Mouse (Mus musculus): ENCODE data around the gene Hist1h1t. TPM values are rescaled to one million over a fixed set of nuclear protein-coding genes. Genes with fewer than 3 reads are reported as not detected.
"Not testable (repeated sequence)": the region's sequence is repeated elsewhere in the genome, so short reads cannot be mapped to it uniquely, and the experiment has no call there.

Hist1h1t gene
- total RNA-seq, 2 experiments from 2014 or later: 0.59 to 0.63 TPM

GRCm38 (mm10) chr13:23699767-23700166 lies 4.2 kb downstream of the Hist1h1t start:
- no peak for DNase-seq

DNA sequence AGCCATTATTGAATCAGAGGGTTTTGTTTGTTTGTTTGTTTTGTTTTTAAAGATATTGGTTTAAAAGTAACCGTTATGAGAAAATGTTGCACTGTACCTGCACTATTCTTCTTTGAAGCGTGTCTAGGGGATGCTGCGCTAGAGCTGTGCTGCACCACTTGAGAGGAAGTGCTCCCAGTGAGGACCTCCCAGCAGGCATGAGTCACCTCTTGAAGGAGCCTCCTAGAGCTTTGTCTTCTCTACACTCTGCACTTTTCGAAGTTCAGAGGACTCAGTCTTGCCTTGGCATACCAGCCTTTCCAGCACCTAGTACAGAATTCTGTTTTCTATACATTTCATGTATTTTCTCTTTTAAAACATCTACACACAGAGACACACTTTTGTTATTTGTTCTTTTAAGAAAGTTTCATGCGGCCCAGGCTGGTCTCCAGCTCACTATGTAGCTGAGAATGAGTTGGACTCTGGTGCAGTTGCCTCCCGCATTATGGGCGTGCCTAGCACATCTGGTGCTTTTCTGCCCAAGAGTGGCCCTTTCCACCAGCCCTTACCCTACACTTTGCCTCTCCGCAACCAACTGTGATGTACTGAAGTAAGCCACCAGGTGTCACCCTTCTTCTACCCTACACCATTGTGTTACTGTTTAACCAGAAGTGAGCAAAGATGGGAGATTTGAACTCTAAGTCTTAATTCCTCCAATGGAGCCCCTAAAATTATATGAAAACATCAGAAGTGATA lies 5.3 kb downstream of the Hist1h1t start:
- peak; percentile 49 for DNase-seq

- DNase-seq: no peak
Measured at GRCm38 (mm10) chr13:23702220-23702619, 6.6 kb downstream of the Hist1h1t start.

DNA sequence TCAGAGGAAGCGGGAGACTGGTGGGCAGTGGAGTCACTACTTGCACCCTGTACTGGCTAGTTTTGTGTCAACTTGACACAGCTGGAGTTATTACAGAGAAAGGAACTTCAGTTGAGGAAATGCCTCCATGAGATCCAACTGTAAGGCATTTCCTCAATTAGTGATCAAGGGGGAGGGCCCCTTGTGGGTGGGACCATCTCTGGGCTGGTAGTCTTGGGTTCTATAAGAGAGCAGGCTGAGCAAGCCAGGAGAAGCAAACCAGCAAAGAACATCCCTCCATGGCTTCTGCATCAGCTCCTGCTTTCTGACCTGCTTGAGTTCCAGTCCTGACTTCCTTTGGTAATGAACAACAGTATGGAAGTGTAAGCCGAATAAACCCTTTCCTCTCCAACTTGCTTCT lies 7.2 kb downstream of the Hist1h1t start:
- DNase-seq: not testable (repeated sequence)

DNA sequence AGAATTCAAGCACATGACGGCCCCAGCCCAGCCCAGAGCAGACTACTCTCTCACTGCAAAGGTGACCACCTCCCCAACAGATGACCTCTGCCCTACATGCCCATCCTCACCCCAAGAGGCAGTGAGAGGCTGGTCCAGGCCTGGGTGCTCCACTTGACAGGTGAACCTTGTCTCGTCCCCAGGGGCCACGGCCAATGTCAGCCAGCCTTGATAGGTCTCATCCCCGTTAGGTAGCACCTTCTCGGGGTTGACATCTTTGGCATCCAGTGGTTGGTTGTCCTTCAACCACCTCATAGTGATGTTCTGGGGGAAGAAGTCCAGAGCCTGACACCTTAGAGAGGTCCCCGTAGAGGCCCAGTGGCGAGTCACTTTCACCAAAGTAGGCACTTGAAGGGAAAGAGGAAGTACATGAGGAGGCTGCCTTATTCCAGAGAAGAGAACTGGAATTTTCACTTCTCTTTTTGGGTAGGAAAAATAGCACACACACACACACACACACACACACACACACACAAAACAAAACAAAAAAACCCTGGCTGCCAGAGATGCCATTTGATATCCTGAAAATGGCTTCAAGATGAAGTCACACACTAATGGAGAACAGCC lies 10.2 kb downstream of the Hist1h1t start:
- no peak for DNase-seq

DNA sequence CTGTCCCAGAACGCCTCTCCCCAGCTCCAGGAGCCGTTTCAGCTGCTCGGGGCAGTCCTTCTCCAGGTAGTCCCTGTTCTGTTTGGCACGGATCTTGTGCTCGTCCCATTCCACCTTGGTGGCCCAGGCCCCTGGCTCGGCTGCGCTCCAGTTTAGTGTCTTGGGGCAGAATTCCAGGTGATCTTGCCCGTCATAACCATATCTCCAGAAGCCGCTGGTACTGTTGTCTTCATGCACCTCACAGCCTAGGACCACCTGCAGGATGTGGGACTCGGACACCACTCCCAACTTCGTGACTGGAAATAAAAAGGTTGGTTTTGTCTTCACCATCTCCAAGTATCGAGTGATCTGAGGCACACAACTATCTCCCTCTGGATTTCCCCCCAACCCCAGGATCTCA lies 11.2 kb downstream of the Hist1h1t start:
- DNase-seq: no peak

DNA sequence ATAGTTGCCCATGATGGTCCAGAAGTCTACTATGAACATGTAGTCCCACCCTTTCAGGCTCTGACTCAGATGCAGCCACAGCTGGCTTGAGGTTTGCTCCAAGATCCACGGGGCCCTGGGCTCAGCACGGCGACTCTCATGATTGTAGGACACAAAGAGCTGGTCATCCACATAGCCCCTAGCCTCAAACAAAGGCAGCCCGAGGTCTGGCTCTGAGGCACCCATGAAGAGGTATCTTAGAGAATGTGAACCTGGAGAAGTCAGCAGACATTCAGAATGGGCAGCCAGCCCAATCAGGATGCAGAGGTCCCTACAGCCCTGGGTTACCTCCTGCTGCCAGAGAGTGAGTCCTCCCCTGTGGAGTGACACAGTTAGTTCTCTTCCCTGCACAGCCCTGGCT lies 12.4 kb downstream of the Hist1h1t start:
- no peak for DNase-seq

DNA sequence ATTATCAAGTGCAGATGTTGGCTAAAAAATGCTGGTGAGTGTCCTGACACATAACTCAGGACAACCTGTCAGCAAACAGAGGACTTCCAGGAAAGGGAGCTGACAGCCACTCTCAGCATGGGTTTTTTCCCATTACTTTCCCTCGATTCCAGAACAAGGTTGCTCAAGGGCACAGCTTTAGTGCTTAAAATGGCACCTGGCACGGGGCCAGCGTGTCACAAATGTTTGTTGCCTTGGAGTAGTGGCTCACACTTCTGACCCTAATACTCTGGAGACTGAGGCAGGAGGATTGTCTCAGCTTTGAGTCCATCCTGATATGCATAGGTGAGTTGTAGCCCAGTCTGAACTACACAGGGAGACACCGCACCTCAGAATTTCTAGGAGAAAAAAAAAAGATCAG lies 13.0 kb downstream of the Hist1h1t start:
- no peak for DNase-seq

DNA sequence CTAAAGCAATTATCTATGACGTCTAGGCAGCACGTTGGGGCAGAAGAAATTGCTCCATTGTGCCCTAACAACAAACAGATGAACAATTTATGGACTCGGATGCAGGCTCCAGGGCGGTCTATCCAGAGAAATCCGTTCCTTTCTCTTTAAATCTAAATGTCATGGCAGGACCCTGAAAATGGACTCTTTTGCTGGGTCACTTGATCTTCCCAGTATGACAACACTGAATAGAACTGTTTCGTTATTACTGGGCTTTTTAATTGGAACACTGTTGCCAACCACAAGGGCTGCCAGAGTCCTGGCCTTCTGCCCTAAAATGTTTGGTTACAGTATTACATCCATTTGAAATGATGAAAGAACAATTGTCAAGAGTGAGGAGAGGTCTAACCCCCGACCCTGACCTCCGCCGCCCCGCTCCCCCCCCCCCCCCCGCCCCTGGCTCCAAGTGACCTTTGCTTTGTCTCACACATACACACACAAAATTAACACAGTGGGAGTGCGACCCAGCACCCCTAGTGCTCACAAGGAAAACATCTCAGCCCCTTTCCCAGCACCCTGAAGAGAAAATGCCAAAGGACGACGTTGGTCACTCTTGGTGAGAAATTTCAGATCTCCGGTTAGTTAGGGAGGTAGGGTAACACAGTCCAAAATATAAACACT lies 14.2 kb downstream of the Hist1h1t start:
- no peak for DNase-seq

DNA sequence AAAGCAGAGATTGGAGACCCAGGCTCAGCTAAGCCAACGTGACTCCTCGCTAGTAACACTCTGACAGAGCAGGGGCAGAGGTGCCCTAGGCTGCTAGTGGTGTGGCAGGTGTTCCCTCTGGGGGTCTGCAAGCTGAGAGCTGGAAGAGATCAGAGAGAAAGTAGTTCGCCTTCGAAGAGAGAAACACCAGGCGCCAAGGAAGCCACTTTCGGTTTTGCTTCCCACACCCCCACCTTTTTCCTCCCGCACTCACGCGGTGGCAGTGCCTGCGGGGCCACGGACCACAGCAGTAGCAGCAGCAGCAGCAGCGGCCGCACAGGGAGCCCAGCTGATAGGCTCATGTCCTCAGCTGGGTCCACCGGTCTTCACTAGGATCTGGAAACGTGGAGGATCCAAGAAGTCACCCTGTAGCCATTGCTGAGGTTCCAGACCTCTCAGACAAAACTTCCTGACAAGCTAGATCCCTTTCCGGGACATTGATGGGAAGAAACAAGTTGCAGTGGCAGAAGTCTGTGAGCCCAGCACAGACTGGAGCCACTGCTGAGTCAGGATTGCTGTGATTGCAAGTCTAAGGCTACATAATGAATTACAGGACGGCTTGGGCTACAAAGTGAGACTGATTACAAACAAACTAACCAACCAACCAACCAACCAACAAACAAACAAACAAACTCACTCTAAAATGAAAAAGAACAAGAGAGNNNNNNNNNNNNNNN lies 14.9 kb downstream of the Hist1h1t start, which contains the start of gene Hfe:
Hfe (minus strand) TSS at position 481 of the 716 bp plus-strand sequence.
- DNase-seq: peak; percentile 42

GRCm38 (mm10) chr13:23716261-23717042 lies 20.8 kb downstream of the Hist1h1t start:
- DNase-seq: no peak

DNA sequence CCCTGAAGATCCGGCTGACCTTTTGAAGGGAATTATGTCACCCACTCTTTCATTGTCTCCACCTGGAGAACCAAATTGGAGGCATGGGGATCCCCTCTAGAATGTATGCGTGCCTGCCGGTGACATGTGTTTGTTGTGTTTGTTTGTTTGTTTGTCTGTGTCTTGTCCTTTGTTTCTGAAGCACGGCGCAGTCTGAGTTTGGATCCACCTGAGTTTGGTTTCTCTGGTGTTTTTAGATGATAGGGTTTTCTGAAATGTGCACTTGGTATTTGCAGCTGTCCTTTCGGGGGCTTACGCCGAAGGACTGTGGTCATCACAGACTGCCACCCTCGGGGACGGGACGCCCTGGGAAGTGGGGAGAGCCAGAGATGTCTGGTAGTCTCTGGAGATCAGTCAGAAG lies 21.6 kb downstream of the Hist1h1t start:
- DNase-seq: no peak

- not testable (repeated sequence) for DNase-seq
Measured at GRCm38 (mm10) chr13:23717593-23718245, 22.1 kb downstream of the Hist1h1t start.

- DNase-seq: no peak
Measured at GRCm38 (mm10) chr13:23724239-23724638, 28.6 kb downstream of the Hist1h1t start.

GRCm38 (mm10) chr13:23725213-23725612 lies 29.6 kb downstream of the Hist1h1t start:
- no peak for DNase-seq

- no peak for DNase-seq
Measured at GRCm38 (mm10) chr13:23728472-23729191, 33.0 kb downstream of the Hist1h1t start.

- DNase-seq: no peak
Measured at GRCm38 (mm10) chr13:23729192-23729525, 33.5 kb downstream of the Hist1h1t start.

GRCm38 (mm10) chr13:23729706-23730105 lies 34.1 kb downstream of the Hist1h1t start:
- DNase-seq: no peak

GRCm38 (mm10) chr13:23730479-23730878 lies 34.9 kb downstream of the Hist1h1t start:
- no peak for DNase-seq

GRCm38 (mm10) chr13:23732156-23732804 lies 36.7 kb downstream of the Hist1h1t start:
- DNase-seq: no peak
